Mouse (Mus musculus) midbrain, embryonic 12.5 days (tissue): Measurements from ENCODE around the gene Rnaseh2a. TPM values are rescaled to one million over a fixed set of nuclear protein-coding genes. Genes with fewer than 3 reads are reported as not detected.

Experiments used
- ATAC-seq: fragments of 200-750 bp; cut with Nextera tagmentation; 2 replicates; pipeline ENCODE4 v1.8.0; 2017; ENCODE audit warnings: low read depth, moderate TSS enrichment, moderate library complexity; ENCODE audit not compliant: low FRiP score
- H3K27ac ChIP-seq: fragments of 300-500 bp; sonication (generic); replicated peaks from 2 replicates; pipeline ENCODE4 v1.5.1; 2016; ENCODE audit warnings: mild to moderate bottlenecking
- H3K27me3 ChIP-seq: fragments of 300-500 bp; sonication (generic); 2 replicates; pipeline ENCODE4 v1.6.1; 2016; ENCODE audit warnings: mild to moderate bottlenecking
- H3K36me3 ChIP-seq: fragments of 300-500 bp; sonication (generic); 2 replicates; pipeline ENCODE4 v1.6.1; 2016
- H3K4me1 ChIP-seq: fragments of 300-500 bp; sonication (generic); 2 replicates; pipeline ENCODE4 v1.6.1; 2016
- H3K4me2 ChIP-seq: fragments of 300-500 bp; sonication (generic); replicated peaks from 2 replicates; pipeline ENCODE4 v1.6.1; 2016; ENCODE audit warnings: mild to moderate bottlenecking, moderate library complexity
- H3K4me3 ChIP-seq: fragments of 300-500 bp; sonication (generic); 2 replicates; pipeline ENCODE4 v1.5.1; 2016; ENCODE audit warnings: mild to moderate bottlenecking
- H3K9ac ChIP-seq: fragments of 300-500 bp; sonication (generic); replicated peaks from 2 replicates; pipeline ENCODE4 v1.6.1; 2016; ENCODE audit warnings: mild to moderate bottlenecking, moderate library complexity
- H3K9me3 ChIP-seq: fragments of 300-500 bp; sonication (generic); 2 replicates; pipeline ENCODE4 v1.6.1; 2016; ENCODE audit warnings: mild to moderate bottlenecking
- WGBS: fragments of 180-500 bp; shearing (Covaris S2); methylation state at CpG from one replicate; pipeline ENCODE4 v1.1.7; 2016; 5-methylcytosine and 5-hydroxymethylcytosine counted together
- polyA plus RNA-seq: library from polyadenylated mRNA; unstranded; fragments of >200 nt; fragmentation: Nextera tagmentation; extraction: Ambion mirVana; gene quantifications from 2 replicates; pipeline ENCODE4 v1.2.1, GENCODE M21; 2016

Gene Rnaseh2a
- polyA plus RNA-seq, 1 experiment from 2014 or later: 98.7 TPM

DNA sequence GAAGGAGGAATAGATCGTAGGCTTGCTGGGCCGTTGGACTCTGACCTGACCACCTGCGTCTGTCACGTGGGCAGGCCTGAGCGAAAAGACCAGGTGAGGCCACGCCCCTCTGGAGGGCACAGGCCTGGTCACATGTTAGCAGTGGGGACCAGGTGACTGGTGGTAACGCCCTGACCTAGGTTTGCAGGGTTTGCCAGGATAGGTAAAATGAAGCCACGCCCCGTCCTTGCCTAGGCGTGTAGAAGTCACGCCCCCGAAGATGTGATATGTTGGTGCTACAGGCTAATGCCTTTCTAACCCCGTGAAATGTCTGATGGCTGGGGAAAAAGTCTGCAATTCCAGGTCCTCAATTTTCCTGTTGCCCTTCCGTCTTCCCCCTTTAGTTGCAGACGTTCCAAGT, 21.3 kb upstream of the Rnaseh2a start:
- H3K27me3 ChIP-seq: peaks cover 62% of the 10 kb centered on the region
- H3K9ac ChIP-seq: peak overlapping the region; percentile 75
- H3K27ac ChIP-seq: peak overlapping the region; percentile 65; the same call in 1 of the 2 replicates
- peak overlapping the region; percentile 92 for H3K4me2 ChIP-seq
- H3K36me3 ChIP-seq: no peaks in the 10 kb centered on the region
- peak overlapping the region; percentile 59 for H3K4me3 ChIP-seq
- H3K9me3 ChIP-seq: no peaks in the 10 kb centered on the region
- ATAC-seq: peak; percentile 35
- peaks cover 28% of the 10 kb centered on the region for H3K4me1 ChIP-seq
- 4% methylated on average over 15 of the region's 15 CpGs for WGBS

DNA sequence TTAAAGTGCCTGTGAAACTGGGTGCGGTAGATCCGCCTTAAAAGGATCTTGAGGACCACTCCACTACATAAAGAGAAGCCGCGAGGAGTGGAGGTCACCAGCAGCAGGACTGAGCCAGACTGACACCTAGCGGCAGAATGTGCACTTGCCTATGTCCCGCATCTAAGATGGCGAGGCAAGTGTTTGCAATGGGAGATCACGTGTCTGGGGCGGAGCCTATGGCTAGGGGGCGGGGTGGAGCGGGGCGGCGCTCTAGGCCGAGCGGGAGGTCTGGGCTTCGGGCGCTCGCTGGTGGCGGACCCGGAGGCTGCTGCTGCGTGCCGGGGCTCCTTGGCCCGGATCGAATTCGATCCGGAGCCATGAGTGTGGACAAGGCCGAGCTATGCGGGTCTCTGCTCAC, 20.8 kb upstream of the Rnaseh2a start, which contains the start of gene Hook2:
Gene Hook2 (plus strand): TSS at position 255 of the 400 bp plus-strand sequence.
- H3K4me2 ChIP-seq: peak within 1 kb of the TSS; percentile 92
- peaks cover 63% of the 10 kb centered on the region for H3K27me3 ChIP-seq
- H3K4me1 ChIP-seq: peaks cover 28% of the 10 kb centered on the region
- WGBS: under 1% methylated on average over 28 of the region's 28 CpGs
- H3K9me3 ChIP-seq: no peaks in the 10 kb centered on the region
- H3K27ac ChIP-seq: peak within 1 kb of the TSS; percentile 65
- peak within 1 kb of the TSS; percentile 75 for H3K9ac ChIP-seq
- peak within 1 kb of the TSS; percentile 59 for H3K4me3 ChIP-seq
- no peaks in the 10 kb centered on the region for H3K36me3 ChIP-seq
- ATAC-seq: peak; percentile 92

DNA sequence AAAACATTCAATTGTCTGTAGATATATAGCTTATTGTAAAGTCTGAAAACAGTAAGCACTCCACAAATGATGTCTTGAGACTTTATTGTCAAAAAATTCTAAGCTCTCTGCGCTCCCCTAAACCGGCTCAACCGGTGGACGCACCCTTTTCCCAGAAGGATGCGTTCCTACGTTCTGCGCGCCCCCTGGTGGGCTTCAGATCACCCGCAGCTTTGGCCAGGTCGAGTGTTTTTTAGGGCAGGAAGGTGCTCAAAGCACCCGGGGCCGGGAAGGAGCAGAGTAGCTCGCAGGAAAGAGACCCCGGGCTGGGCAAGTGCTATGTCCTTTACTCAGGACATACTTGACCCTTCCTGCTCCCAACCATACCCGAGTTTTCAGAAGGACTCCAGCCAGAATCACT, 20.2 kb upstream of the Rnaseh2a start:
- Histone ChIP-seq H3K27me3 (peaks cover 62% of the 10 kb centered on the region), H3K9me3 (no peaks in the 10 kb centered on the region), H3K9ac (peak overlapping the region; percentile 68), H3K27ac (peak overlapping the region; percentile 65), H3K4me1 (peaks cover 33% of the 10 kb centered on the region), H3K4me3 (peak overlapping the region; percentile 59), H3K4me2 (peak overlapping the region; percentile 92), H3K36me3 (no peaks in the 10 kb centered on the region)
- peak; percentile 31 for ATAC-seq
- under 1% methylated on average over 15 of the region's 15 CpGs for WGBS

DNA sequence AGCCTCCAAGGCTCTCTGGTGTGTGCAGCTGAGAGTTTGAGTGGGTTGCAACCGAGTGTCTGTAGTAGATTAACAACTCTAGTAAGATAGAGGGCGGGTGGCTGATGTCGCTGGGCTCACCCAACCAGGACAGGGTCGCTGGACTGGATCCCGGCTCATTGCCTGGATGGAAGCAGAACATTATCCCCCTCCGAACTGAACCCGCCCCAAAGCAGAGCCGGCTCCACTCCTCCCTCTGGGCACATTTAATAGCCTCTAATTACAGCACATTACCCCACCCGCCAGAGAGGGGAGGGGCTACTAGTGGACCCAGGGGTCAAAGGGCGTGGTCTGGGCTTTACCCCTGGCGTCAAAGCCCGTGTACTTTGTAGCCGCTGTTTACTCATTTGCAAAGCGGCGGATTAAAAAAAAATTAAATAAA, 19.8 kb upstream of the Rnaseh2a start:
- Histone ChIP-seq H3K9ac (no peak overlapping the region), H3K36me3 (no peaks in the 10 kb centered on the region), H3K4me3 (no peak overlapping the region), H3K27me3 (peaks cover 62% of the 10 kb centered on the region), H3K4me2 (0 out of 2 replicates have a peak overlapping the region, but pooled peaks have one; percentile 92), H3K9me3 (no peaks in the 10 kb centered on the region), H3K27ac (no peak overlapping the region), H3K4me1 (peaks cover 37% of the 10 kb centered on the region)
- ATAC-seq: no peak
- WGBS: 12% methylated on average over 14 of the region's 15 CpGs

DNA sequence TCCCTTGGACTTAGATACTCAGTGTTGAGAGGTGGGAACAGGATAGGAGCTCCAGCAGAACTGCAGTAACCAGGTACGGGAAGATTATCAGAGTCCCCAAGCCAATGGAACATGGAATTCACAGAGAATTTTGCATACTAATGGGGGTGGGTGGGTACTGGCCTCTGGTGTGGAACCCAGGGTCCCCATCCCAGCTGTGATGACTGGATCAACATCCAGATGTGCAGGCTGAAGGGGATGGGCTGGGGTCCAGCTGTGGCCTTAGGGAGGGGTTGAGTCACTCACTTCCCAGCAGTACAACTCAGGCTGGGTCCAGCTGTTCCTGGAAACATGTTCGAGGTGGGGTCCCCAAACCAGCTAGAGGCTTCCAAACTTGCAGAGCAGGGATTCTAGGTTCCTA, 18.3 kb upstream of the Rnaseh2a start:
- Histone ChIP-seq H3K27ac (no peak overlapping the region), H3K36me3 (no peaks in the 10 kb centered on the region), H3K4me2 (no peak overlapping the region), H3K4me1 (peaks cover 37% of the 10 kb centered on the region), H3K4me3 (no peak overlapping the region), H3K9me3 (no peaks in the 10 kb centered on the region), H3K9ac (no peak overlapping the region), H3K27me3 (peaks cover 63% of the 10 kb centered on the region)
- WGBS: 64% methylated on average over 2 of the region's 2 CpGs
- ATAC-seq: no peak

DNA sequence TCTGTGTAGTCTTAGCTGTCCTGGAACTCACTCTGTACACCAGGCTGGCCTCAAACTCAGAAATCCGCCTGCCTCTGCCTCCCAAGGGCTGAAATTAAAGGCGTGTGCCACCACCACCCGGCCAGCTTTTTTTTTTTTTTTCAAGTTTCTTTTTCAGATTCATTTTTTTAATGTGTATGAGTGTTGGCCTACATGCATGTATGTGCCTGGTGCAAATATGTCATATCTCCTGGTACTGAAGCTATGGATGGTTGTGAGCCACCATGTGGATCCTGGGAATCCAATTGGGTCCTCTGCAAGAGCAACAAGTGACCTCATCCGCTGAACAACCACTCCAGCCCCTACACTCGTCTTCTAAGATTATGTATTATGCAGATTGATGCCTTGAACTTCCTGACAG, 17.8 kb upstream of the Rnaseh2a start:
- Histone ChIP-seq H3K9me3 (no peaks in the 10 kb centered on the region), H3K4me2 (no peak overlapping the region), H3K4me1 (peaks cover 37% of the 10 kb centered on the region), H3K27ac (no peak overlapping the region), H3K9ac (no peak overlapping the region), H3K27me3 (peaks cover 69% of the 10 kb centered on the region), H3K36me3 (no peaks in the 10 kb centered on the region), H3K4me3 (no peak overlapping the region)
- WGBS: 88% methylated on average over 5 of the region's 5 CpGs
- no peak for ATAC-seq

DNA sequence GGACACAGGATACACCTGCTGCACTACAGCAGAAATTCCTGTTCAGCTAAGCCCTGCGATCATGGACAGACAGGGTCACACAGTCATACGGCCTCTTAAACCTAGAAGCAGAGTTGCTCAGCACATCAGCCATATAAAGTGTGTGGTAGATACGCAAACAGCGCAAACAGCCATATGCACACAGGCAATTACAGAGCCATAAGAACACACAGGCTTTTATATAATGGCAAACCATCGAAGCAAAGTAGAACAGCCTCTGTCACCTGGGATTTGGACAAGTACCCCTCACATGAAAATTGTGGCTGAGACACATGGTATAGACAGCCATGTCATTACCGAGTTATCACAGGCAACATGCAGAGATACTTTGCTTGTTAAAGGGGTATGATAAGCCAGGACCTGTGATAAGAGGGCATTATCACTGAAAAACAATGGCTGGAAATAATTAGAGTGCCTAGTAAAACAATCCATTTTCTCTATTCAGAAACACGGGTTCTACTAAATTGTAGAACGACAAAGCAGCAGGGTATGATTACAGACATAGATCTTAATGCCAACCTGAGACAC, 16.9 kb upstream of the Rnaseh2a start:
- H3K36me3 ChIP-seq: no peaks in the 10 kb centered on the region
- H3K4me3 ChIP-seq: peak overlapping the region; percentile 51
- H3K27me3 ChIP-seq: peaks cover 78% of the 10 kb centered on the region
- peak overlapping the region; percentile 51; the same call in 1 of the 2 replicates for H3K9ac ChIP-seq
- H3K4me2 ChIP-seq: peak overlapping the region; percentile 93
- H3K9me3 ChIP-seq: no peaks in the 10 kb centered on the region
- no peak for ATAC-seq
- WGBS: 48% methylated on average over 8 of the region's 8 CpGs
- no peak overlapping the region for H3K27ac ChIP-seq
- H3K4me1 ChIP-seq: peaks cover 37% of the 10 kb centered on the region

DNA sequence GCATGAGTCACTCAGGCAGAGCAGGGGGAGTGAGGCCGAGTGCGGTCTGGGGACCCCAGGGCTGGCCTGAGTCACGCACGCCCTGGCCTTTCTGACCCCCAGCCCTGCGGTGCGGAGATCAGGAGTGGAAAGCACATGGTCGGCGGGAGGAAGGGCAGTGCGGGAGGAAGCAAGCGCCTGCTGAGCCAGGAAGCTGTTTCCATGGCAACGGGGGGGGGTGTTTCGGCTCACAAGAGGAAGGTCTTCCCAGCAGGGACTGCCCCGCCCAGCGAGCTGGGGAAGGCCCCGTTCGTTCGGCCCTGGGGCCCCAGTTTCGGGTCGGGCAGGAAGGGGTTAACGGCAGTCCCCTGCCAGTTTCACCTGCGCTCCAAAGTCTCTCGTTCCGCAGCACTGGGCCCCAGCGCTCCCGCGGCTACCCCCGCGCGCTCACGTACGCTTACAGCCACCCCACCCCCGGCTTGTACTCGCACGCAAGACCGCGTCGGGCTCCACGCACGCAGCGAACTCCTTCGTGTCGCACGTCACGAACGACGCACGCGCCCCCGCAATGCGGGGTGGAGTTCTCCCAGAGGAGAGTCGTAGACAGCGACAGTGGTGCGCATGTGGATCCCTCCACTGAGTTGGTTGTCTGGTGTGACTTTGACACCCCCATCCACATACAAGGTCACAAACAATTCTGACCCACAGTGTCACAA, 16.3 kb upstream of the Rnaseh2a start:
- 0% methylated on average over 52 of the region's 53 CpGs for WGBS
- peak overlapping the region; percentile 93 for H3K4me2 ChIP-seq
- peaks cover 83% of the 10 kb centered on the region for H3K27me3 ChIP-seq
- H3K27ac ChIP-seq: no peak overlapping the region; the same call in 1 of the 2 replicates
- H3K9ac ChIP-seq: peak overlapping the region; percentile 51
- no peaks in the 10 kb centered on the region for H3K36me3 ChIP-seq
- H3K4me3 ChIP-seq: peak overlapping the region; percentile 51
- H3K9me3 ChIP-seq: no peaks in the 10 kb centered on the region
- peaks cover 37% of the 10 kb centered on the region for H3K4me1 ChIP-seq
- ATAC-seq: no peak

DNA sequence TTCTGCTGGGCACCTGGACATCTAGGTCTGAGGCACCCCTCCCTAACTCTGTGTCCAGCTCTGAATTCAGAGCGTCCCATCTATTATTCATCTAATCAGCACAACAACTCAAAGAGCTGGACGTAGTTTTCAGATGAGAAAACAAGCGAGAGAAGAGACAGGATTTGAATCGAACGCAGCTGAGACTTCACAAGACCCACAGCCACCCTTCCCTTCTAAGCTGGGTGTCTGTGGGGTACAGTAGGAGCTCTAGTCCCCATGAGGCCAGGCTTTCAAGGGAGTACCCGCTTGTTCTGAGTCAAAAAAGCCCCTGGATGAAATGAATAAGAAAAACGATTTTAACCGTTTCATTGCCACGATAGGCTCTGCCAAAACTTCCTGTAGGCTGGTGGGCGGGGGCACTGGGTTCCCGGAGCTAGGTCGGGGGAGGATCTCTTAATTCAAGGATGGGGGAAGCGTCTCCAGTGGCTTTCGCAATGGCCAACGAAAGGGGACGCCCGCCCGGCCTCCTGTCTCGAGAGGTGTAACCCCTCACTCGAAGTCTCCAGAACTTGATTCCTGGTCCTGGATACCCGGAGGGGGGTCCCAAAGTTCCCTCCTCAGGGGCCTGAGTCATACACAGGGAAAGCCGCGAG, 15.6 kb upstream of the Rnaseh2a start:
- Histone ChIP-seq H3K4me1 (peaks cover 41% of the 10 kb centered on the region), H3K9ac (peak overlapping the region; percentile 51), H3K27me3 (peaks cover 90% of the 10 kb centered on the region), H3K27ac (no peak overlapping the region), H3K4me3 (peak overlapping the region; percentile 51), H3K9me3 (no peaks in the 10 kb centered on the region), H3K36me3 (no peaks in the 10 kb centered on the region), H3K4me2 (peak overlapping the region; percentile 93)
- ATAC-seq: no peak
- under 1% methylated on average over 23 of the region's 23 CpGs for WGBS

DNA sequence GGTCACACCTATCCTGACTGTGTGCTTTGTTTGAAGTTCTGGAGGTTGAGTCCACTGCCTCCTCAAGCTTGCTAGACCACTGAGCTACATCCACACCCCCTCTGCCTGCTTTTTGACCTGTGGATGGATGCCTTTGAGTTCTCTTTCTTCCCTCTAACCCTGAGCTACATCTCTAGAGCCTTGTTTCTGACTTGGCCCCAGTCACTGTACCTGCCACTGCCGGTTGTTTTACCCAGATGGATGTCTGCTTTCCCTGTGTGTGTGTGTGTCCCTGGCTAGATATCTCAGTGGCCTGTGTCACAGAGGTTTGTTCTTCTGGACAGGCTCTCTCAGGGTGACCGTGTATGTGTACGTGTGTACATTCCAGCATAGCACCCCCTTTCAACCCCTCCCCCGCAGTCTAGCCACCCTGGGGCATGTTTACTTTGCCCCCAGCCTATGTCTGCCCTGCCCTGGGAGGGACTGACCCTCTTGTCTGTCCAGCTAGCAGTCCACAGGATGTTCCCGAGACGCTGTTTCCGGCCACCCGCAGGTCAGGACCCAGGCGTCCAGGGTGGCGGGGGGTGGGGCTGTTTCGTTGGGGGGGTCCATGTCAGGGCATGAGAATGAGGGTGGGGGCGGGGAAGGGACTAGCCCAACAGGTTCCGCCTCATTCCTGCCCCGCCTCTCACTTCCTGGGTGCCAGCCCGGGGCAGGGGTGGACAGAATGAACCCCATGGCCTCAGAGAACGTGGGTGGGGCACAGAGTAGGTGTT, 14.9 kb upstream of the Rnaseh2a start:
- H3K4me3 ChIP-seq: no peak overlapping the region

DNA sequence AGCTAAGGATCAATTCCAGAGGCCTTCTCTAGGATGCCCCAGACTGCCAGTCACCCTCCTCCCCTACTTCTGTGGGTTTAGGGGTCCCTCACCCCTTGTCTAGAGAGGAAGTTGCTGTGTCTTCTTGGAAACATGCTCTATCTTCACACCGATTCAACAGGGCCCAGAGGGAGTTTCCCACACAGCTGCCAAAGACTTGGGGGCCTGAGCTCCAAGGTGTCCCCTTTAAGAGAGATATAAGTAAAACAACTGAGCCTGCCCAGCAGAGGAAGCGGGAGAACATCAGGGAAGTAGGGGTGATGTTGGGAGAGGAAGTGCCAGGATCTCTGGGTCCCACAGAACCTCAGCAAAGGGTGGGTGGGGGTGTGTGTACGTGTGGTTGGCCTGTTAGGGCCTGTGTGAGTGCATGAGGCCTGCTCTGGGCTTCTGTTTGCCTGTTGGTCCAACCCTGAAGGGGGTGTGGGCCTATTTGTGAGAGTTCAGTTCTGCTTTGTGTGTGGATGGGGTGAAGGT, 13.0 kb upstream of the Rnaseh2a start:
- no peak overlapping the region for H3K4me2 ChIP-seq
- no peak overlapping the region for H3K9ac ChIP-seq
- 69% methylated on average over 3 of the region's 3 CpGs for WGBS
- H3K27ac ChIP-seq: no peak overlapping the region
- no peaks in the 10 kb centered on the region for H3K36me3 ChIP-seq
- ATAC-seq: no peak
- H3K4me3 ChIP-seq: no peak overlapping the region
- H3K4me1 ChIP-seq: peaks cover 57% of the 10 kb centered on the region
- peaks cover 97% of the 10 kb centered on the region for H3K27me3 ChIP-seq
- H3K9me3 ChIP-seq: no peaks in the 10 kb centered on the region

More for the DNA sequence above, 14.9 kb upstream of the Rnaseh2a start:
- Histone ChIP-seq H3K27ac (no peak overlapping the region), H3K36me3 (no peaks in the 10 kb centered on the region), H3K4me1 (peaks cover 43% of the 10 kb centered on the region), H3K27me3 (peaks cover 97% of the 10 kb centered on the region), H3K9me3 (no peaks in the 10 kb centered on the region), H3K4me2 (peak overlapping the region; percentile 93), H3K9ac (peak overlapping the region; percentile 51; the same call in 1 of the 2 replicates)
- WGBS: 13% methylated on average over 16 of the region's 16 CpGs
- no peak for ATAC-seq
